Mouse (Mus musculus): Measurements from ENCODE around the gene Six2. TPM values are rescaled to one million over a fixed set of nuclear protein-coding genes. Genes with fewer than 3 reads are reported as not detected.

Gene Six2
- polyA plus RNA-seq, 1 experiment, result not detected

DNA sequence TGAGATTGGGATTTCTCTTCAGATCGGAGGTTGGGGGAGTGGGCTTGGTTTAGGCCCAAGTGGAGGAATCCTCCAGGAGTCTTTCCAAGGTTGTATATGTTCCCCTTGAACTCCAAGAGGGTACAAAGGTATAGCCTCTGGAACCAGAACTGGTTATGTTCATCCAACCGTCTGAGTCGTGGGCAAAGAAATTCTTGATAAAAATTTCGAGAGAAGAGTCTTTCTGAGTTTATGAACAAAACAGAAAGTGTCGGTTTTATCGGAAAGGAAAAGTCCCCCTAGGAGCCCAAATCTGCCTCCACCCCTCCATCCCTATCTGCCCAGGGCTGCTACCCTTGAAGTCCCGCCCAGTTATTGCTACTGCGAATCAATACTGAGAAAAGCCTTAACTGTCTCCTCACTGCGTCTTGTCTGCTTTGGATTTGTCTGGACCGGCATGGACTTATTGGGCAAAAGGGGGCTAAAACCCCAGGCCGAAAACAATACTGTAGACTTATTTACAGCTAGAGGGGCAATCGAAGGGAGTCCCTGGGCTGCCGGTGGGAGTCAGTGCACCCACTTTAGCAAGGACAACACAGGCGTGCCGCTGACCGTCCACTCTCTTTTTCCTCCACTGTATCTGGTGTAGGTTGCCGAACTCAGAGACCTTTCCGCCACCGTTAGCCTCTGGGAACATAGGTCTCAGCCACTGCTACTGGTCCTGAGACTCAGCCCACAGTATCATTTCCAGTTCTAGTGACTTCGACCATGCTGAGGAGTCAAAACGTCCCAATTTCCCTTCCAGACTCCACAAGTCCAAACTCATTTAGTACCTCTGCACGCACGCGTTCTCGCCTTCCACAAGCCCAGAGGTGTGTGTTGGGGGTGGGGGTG, 4.7 kb downstream of the Six2 start:
- TF ChIP-seq GATA1 (IDR thresholded peaks at IDR 0.05; ENCODE audit: low read length), result no peak

DNA sequence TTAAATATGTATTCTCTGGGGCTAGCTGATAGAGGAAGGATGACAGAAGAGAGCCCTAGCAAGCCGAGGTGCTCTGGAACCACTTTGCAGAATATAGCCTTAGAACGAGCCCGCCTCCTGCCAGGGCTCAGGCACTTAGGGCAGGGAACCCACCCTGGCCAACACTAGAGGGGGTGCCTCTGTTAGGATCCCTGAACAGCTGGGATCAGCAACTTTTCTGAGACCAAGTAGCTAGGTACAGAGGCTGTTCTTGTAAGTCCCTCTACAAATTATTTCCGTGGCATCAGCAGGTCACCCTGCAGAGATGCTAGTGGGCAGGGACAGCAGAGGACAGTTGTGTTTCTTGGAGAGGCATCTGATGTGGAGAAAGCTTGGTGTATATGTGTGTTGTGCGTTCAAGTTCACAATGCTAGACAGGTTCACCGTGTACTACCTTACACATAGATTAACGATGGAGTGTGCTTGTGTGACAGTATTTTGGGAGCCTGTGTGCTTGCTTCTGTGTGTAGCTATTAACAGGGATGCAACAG, 5.8 kb downstream of the Six2 start:
- TF ChIP-seq GATA1 (IDR thresholded peaks at IDR 0.05; ENCODE audit: low read length), result no peak

DNA sequence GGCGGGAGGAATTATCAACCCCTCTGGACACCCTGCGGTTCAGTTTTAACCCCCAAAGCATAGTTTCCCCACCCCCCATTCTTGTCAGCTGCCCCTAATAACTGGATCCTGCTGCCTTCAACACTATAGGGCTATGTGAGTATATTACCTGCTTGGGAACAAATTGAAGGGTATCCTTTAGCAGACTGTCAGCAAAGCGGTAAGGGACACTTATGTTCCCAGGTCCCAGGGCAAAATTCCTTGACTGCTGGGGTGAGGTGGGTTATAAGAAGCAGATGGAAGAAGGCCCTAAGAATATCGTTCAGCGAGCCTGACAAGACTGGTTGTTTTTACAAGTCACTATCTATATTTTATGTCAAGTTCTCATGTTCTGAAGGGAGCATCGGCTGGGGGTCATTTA, 6.3 kb downstream of the Six2 start:
- no peak for TF ChIP-seq GATA1 (IDR thresholded peaks at IDR 0.05; ENCODE audit: low read length)

DNA sequence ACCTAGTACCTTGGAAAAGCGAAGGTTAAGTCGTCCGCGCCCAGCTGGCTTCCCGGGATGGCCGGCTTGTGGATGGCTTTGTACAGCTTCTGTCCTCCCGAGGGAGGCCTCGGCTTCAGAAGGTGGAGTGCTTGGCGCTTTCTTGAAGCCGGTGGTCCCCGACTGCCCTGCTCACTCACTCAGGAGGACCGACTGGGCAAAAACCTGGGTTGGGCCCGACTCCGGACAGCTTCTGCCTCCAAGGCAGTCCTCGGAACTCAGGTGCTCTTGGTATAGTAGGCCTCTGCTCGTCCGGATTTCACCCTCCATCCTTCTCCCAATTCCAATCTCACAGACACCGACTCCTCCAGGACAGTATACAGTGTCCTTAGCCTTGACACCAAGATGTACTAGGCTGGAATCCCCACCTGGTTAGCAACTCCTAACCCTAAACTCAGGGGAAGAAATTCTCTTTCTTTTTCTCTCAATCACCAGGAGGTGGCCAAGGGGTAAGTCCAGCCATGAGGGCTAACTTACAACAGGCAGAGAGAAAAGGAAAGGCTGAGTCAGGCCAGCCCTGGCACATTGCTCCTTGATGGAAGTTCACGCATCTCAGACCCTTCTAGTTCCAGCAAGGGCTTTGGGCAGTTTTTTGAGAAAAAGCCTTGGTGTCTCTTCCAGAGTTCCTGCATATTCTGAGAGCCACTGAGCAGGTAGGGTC, 7.1 kb downstream of the Six2 start:
- TF ChIP-seq GATA1 (IDR thresholded peaks at IDR 0.05; ENCODE audit: low read length), result no peak

DNA sequence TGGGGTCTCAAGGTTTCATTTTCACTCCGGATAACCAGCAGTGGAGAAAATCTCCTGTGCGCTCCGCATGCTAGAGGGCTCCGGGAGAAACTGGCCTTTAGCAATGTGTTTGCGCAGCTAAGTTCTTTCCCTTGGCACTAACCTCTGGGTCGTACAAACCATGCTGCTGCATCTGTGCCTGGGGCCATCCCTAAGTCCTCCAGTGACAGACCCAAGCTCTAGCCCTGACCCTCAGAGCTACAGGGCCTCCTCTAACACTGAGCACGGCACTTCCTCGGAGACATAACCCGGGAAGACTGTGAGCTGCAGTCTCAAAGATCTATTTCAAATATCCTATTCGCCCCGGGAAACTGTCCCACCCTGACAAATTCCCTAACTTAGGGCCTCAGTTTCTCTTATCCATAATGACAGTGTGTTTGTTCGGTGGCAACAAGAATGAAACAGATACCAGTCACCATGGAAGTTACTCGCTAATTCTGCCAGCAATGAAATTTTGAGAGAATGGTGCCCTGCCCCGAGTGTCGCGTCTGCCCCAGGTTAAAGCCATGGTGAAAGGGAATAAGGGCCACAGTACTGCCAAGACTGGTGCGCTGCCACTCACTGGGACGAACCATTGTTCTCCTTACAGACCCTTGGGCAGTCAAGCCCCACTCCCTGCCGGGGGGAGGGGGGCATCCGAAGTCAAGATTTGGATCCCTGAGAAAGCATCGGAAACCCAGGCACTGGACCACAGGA, 7.8 kb downstream of the Six2 start:
- TF ChIP-seq GATA1 (IDR thresholded peaks at IDR 0.05; ENCODE audit: low read length), result no peak

DNA sequence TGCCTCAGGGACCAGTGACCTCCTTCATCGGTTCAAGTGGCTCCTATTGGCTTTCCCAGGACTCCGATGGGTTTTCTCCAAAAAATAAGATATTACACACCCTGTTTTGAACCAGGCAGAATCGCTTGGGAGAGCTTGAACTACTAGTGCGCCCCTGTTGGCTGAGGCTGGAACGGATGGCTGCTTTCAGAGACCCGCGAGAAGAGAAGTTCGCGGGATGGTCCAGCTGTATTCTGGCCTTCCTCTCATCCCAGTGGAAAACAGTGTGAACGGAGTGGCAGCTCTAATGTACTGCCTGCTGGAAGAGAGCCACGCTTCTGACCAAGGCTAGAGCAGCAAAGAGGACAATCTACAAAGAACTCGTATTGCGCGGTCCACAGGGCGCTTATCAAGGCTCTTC, 8.4 kb downstream of the Six2 start:
- TF ChIP-seq GATA1 (IDR thresholded peaks at IDR 0.05; ENCODE audit: low read length), result no peak

DNA sequence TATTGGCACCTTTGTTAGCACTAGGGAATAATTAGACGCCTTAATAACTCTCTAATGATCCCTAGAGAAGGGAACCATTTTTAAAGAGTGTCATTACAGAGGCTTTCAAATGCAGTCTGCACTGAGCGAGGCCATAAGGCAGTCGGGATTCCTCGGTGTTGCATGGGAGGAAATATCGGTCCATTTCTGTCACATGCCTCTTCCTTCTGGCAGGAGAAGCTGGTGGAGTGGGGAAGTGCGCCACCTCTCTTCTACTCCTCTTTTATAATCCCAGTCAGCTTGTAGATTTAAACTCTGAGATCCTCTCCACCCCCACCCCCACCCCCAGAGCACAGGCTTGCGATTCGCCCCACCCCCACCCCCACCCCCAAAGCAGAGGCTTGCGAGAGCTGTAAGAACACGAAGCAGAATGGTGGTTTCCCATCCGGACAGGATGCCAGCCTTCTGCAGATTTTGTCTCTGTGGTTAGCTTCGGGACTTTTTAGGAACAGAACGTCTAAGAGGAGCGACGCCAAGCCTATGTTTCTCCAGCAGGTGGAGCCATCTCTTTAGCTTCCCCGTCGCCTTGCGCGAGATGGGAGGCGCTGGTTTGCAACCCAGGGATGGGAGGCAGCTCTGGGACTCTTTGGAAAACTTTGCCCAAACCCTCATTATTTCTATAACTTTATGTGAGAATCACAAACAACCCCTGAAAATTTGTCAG, 23.3 kb downstream of the Six2 start:
- TF ChIP-seq GATA1 (IDR thresholded peaks at IDR 0.05; ENCODE audit: low read length), result no peak

DNA sequence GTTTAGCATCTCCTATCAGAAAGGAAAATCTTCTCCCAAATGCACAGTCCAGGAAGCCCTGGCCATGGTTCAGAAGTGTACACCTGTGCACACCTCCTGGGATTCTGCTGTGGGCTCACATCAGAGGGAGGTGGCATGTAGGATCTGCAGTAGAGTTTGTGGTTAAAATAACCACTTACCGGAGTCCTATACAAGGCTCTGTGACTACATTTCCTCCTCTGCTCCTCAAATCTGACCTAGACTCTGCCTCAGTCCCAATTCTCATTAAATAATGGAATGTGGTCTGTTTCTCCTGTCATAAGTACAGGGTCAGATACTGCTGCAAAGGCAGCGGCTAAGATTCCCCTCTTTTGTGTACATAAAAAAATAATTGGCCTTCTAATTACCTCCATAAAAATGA, 23.9 kb downstream of the Six2 start:
- no peak for TF ChIP-seq GATA1 (IDR thresholded peaks at IDR 0.05; ENCODE audit: low read length)

DNA sequence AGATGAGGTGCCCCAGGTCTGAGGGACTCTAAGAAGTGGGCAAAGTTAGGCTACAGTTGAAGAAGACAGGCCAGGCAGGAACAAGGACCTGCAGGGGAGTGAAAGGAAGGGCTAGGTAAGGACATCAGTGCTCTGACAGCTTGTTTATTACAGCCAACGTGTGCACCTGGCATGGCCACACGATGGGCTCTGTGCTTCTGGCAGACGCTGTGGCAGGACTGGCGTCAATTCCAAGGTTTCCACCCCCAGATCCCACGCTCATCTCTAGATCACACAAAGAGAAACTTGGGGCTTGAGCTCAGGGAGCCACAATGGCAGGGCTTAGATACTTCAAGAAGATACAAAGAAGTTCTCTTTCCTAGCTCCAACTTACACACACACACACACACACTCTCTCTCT, 26.6 kb downstream of the Six2 start:
- no peak for TF ChIP-seq GATA1 (IDR thresholded peaks at IDR 0.05; ENCODE audit: low read length)

DNA sequence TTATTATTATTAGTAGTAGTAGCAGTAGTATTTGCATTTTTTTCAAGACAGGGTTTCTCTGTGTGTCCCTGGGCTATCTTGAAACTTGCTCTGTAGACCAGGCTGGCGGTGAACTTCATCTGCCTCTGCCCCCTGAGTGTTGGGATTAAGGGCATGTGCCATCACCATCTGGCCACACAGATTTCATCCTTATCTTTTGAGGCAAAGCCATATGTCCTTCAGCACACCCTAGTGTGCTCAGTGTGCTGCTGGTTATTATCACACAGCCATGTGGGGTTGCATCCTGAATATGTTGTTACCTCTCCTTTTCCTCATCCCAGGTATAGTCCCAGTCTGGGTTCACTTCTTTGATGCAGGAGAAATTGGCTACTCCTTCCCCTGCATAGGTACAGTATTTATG, 28.1 kb downstream of the Six2 start:
- TF ChIP-seq GATA1 (IDR thresholded peaks at IDR 0.05; ENCODE audit: low read length), result no peak

DNA sequence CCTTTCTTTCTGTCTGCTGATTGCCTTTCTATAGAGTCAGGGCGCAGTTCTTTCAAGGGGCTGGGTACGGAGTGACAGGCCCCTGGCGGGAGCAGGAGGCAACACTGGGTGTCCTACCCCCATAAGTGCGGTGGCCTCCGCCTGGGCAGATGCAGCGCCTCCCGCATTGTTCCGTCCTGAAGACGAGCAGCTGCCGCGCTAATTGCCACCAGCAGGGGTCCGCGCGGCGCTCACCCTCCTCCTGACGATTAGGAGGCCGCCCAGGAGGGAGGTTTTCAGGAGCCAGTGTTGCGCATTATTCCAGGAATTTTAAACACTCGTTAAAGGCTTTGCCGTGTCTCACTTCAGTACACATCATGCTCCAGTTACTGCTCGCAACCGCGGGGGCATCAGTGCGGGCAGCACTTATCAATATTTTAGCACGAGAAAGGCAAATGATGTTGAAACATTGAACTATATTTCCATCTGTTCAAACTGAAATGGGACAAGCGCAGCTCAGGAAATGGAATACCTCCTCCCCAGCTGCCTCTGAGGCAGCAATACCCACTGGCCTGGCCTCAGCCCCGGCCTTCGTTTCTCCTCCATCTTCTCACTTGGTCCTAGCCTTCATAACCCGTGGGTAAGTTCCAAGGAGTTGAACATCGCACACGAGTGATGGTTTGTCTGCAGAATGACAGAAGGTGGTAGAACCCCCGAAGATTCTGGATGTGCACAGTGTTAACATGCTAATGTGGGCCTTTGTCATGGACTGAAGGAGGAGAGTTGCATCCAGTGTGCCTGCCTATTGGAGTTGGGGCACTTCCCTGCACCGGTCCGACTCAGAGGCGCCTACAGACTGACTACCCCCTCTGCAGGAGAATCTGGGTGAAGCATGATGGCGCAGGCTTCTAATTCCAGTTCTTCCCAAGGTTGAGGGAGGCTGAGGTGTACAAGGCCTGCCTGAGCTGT, 42.1 kb downstream of the Six2 start:
- no peak for TF ChIP-seq GATA1 (IDR thresholded peaks at IDR 0.05; ENCODE audit: low read length)

DNA sequence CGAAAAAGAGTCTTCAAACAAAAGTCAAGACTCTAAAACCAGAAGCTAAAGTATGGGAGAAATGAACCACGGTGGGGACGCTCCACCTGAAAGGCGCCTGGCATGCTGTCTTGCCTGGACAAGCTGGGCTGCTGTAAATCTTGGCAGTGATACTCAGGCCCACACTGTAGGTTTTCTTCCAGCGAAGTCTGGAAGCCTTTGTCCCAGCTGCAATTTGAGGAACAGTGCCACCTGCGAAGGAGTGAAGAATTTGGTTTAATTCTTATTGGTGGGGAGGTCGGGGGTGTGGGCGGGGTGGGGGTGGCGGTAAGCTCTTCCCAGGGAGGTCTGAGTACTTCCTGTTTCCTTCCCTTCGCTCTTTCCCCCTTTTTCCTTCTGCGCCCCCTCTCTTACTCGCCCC, 42.8 kb downstream of the Six2 start:
- TF ChIP-seq GATA1 (IDR thresholded peaks at IDR 0.05; ENCODE audit: low read length), result no peak

DNA sequence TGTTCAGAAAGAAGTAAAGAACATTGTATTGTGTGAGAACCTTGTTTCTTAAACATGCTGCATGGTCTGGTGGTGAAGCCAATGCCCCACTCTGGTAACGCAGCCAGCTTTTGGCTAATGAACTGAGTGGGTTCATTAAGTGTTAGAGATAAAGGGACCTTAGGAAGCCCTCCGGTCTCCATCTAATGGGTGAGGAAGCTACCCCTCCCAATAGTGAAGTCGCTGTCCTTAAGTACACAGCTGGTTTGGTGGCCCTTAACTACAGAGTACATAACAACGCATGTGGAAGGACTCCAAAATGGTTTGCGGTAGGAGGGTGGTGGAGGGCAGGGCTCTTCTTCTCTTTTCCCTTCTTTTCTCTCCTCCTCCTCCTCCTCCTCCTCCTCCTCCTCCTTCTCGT, 50.2 kb downstream of the Six2 start:
- TF ChIP-seq GATA1 (IDR thresholded peaks at IDR 0.05; ENCODE audit: low read length), result no peak

Other genes starting within 250 kb of the Six2 start
- gene Six3, start 74.7 kb downstream of the Six2 start, polyA plus RNA-seq (2012), result not detected in 2 replicates

All from G1E-ER4 (cell line).